Mouse (Mus musculus): Measurements from ENCODE around the gene Zfp462. TPM values are rescaled to one million over a fixed set of nuclear protein-coding genes. Genes with fewer than 3 reads are reported as not detected.

Gene Zfp462
- total and polyA plus RNA-seq, 3 experiments = 5.0 to 7.6 (median 7.5) TPM

- peak overlapping the region; percentile 69 for H3K27ac ChIP-seq
- no peaks in the 10 kb centered on the region for H3K79me2 ChIP-seq (replicated peaks; ENCODE audit: control insufficient read depth, insufficient read depth, low read length)
- intact Hi-C loops (cut with DNase I) = loop anchor here (2.0 to 10.0 kb wide), 3 partner anchors 20 to 378 kb away; no protein-coding TSS in a partner anchor
- H3K27me3 ChIP-seq (ENCODE audit: control insufficient read depth, insufficient read depth, low read length) = no peaks in the 10 kb centered on the region
- 40% methylated on average over 4 of the region's 4 CpGs for WGBS
- peaks cover 4% of the 10 kb centered on the region; the same call in 1 of the 2 replicates for H3K36me3 ChIP-seq (ENCODE audit: control insufficient read depth, insufficient read depth, low read length)
- no peak overlapping the region for H3K9ac ChIP-seq (ENCODE audit: low read depth, low read length)
- TF ChIP-seq POLR2A (IDR thresholded peaks at IDR 0.05; ENCODE audit: insufficient read depth, low read depth, low read length) = no peak
- no peak for TF ChIP-seq CTCF (IDR thresholded peaks at IDR 0.05)
- no peak for TF ChIP-seq EP300 (IDR thresholded peaks at IDR 0.05; ENCODE audit: insufficient read depth, low read depth, low read length)
- peaks cover 18% of the 10 kb centered on the region for H3K4me1 ChIP-seq (ENCODE audit: control insufficient read depth, insufficient read depth, low read length)
- DNase-seq = no peak
- no peak overlapping the region for H3K4me3 ChIP-seq
Measured at GRCm38 (mm10) chr4:54967166-54967565, 22.3 kb downstream of the Zfp462 start.

GRCm38 (mm10) chr4:54967721-54968120 is 22.9 kb downstream of the Zfp462 start:
- H3K27ac ChIP-seq = peak overlapping the region; percentile 69; the same call in 1 of the 2 replicates
- TF ChIP-seq POLR2A (IDR thresholded peaks at IDR 0.05; ENCODE audit: insufficient read depth, low read depth, low read length) (no peak), EP300 (IDR thresholded peaks at IDR 0.05; ENCODE audit: insufficient read depth, low read depth, low read length) (no peak)

DNA sequence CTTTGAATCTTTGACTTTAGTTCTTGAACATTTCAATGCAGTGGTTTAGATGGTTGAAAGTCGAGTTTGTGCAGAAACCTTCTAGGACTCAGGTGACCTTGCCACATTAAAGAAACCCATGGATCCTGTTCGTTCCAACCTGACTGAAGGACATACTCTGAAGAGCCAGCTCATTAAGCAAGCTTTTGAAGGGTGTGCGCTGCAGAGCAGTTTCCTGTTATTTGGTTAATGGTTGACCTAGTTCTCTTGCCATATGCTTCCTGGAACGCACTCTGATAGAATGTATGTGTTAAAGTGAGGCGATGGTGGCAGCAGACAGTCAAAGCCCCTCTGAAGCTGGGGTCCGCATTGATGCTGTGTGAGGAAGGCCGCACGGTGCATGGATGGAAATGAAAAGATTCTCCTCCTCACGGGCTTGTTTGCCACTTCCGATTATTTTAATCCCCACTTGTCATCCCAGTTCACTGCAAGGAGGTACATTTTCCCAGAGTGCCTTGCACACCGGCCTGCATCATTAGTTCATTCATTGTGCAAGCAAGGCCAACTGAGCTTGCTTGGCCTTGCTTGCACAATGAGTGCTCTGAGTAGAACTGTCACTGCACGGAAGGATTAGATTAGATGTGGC is 24.9 kb downstream of the Zfp462 start:
- H3K4me1 ChIP-seq (ENCODE audit: control insufficient read depth, insufficient read depth, low read length) = peaks cover 24% of the 10 kb centered on the region
- 88% methylated on average over 12 of the region's 12 CpGs for WGBS
- intact Hi-C loops (cut with DNase I) = loop anchor here (5.0 to 10.0 kb wide), 2 partner anchors 33 to 375 kb away; no protein-coding TSS in a partner anchor

More at GRCm38 (mm10) chr4:54967721-54968120, 22.9 kb downstream of the Zfp462 start:
- H3K9ac ChIP-seq (ENCODE audit: low read depth, low read length) = no peak overlapping the region
- no peak for DNase-seq
- no peaks in the 10 kb centered on the region for H3K79me2 ChIP-seq (replicated peaks; ENCODE audit: control insufficient read depth, insufficient read depth, low read length)
- peaks cover 4% of the 10 kb centered on the region for H3K36me3 ChIP-seq (ENCODE audit: control insufficient read depth, insufficient read depth, low read length)
- no peaks in the 10 kb centered on the region for H3K27me3 ChIP-seq (ENCODE audit: control insufficient read depth, insufficient read depth, low read length)
- intact Hi-C loops (cut with DNase I) = loop anchor here (2.0 to 10.0 kb wide), 3 partner anchors 21 to 377 kb away; no protein-coding TSS in a partner anchor
- 30% methylated on average over 5 of the region's 5 CpGs for WGBS
- peaks cover 18% of the 10 kb centered on the region for H3K4me1 ChIP-seq (ENCODE audit: control insufficient read depth, insufficient read depth, low read length)
- no peak overlapping the region for H3K4me3 ChIP-seq

DNA sequence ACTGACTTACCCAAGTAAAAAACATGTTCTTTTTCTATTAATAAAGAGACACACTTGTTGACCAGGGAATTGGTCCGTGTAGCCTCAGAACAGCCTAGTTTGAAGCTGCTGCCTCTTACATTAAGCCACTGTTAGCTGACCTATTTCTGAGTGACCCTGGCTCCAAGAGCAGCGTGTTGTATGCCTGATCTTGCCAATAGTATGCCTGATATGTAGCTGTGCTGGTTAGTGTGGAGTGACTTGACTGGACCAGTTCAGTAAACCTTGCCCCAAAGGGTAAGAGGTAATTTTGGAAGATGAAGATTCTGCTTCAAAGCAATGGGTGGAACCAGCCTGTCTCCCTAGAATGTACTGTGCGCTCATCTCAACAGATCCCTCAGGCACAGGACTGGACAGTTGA is 26.5 kb downstream of the Zfp462 start:
- no peak for DNase-seq
- Histone ChIP-seq H3K79me2 (replicated peaks; ENCODE audit: control insufficient read depth, insufficient read depth, low read length) (no peaks in the 10 kb centered on the region), H3K27me3 (ENCODE audit: control insufficient read depth, insufficient read depth, low read length) (no peaks in the 10 kb centered on the region), H3K4me3 (no peak overlapping the region), H3K27ac (no peak overlapping the region), H3K9ac (ENCODE audit: low read depth, low read length) (no peak overlapping the region), H3K36me3 (ENCODE audit: control insufficient read depth, insufficient read depth, low read length) (peaks cover 6% of the 10 kb centered on the region), H3K4me1 (ENCODE audit: control insufficient read depth, insufficient read depth, low read length) (peaks cover 19% of the 10 kb centered on the region)
- 65% methylated on average over 3 of the region's 3 CpGs for WGBS
- TF ChIP-seq POLR2A (IDR thresholded peaks at IDR 0.05; ENCODE audit: insufficient read depth, low read depth, low read length) (no peak), CTCF (IDR thresholded peaks at IDR 0.05) (no peak), EP300 (IDR thresholded peaks at IDR 0.05; ENCODE audit: insufficient read depth, low read depth, low read length) (no peak)
- intact Hi-C loops (cut with DNase I) = no loop called here

More for the DNA sequence above, 24.9 kb downstream of the Zfp462 start:
- Histone ChIP-seq H3K9ac (ENCODE audit: low read depth, low read length) (no peak overlapping the region), H3K27me3 (ENCODE audit: control insufficient read depth, insufficient read depth, low read length) (no peaks in the 10 kb centered on the region), H3K36me3 (ENCODE audit: control insufficient read depth, insufficient read depth, low read length) (peaks cover 6% of the 10 kb centered on the region), H3K27ac (no peak overlapping the region), H3K79me2 (replicated peaks; ENCODE audit: control insufficient read depth, insufficient read depth, low read length) (no peaks in the 10 kb centered on the region), H3K4me3 (no peak overlapping the region)
- no peak for TF ChIP-seq EP300 (IDR thresholded peaks at IDR 0.05; ENCODE audit: insufficient read depth, low read depth, low read length)
- TF ChIP-seq POLR2A (IDR thresholded peaks at IDR 0.05; ENCODE audit: insufficient read depth, low read depth, low read length) = no peak
- no peak for TF ChIP-seq CTCF (IDR thresholded peaks at IDR 0.05)
- DNase-seq = no peak

GRCm38 (mm10) chr4:54972096-54972495 is 27.2 kb downstream of the Zfp462 start:
- TF ChIP-seq POLR2A (IDR thresholded peaks at IDR 0.05; ENCODE audit: insufficient read depth, low read depth, low read length) = no peak
- Histone ChIP-seq H3K4me3 (no peak overlapping the region), H3K36me3 (ENCODE audit: control insufficient read depth, insufficient read depth, low read length) (peaks cover 6% of the 10 kb centered on the region), H3K27ac (no peak overlapping the region), H3K79me2 (replicated peaks; ENCODE audit: control insufficient read depth, insufficient read depth, low read length) (no peaks in the 10 kb centered on the region), H3K4me1 (ENCODE audit: control insufficient read depth, insufficient read depth, low read length) (peaks cover 16% of the 10 kb centered on the region), H3K9ac (ENCODE audit: low read depth, low read length) (no peak overlapping the region), H3K27me3 (ENCODE audit: control insufficient read depth, insufficient read depth, low read length) (no peaks in the 10 kb centered on the region)
- 72% methylated on average over 4 of the region's 4 CpGs for WGBS
- intact Hi-C loops (cut with DNase I) = no loop called here
- DNase-seq = no peak

DNA sequence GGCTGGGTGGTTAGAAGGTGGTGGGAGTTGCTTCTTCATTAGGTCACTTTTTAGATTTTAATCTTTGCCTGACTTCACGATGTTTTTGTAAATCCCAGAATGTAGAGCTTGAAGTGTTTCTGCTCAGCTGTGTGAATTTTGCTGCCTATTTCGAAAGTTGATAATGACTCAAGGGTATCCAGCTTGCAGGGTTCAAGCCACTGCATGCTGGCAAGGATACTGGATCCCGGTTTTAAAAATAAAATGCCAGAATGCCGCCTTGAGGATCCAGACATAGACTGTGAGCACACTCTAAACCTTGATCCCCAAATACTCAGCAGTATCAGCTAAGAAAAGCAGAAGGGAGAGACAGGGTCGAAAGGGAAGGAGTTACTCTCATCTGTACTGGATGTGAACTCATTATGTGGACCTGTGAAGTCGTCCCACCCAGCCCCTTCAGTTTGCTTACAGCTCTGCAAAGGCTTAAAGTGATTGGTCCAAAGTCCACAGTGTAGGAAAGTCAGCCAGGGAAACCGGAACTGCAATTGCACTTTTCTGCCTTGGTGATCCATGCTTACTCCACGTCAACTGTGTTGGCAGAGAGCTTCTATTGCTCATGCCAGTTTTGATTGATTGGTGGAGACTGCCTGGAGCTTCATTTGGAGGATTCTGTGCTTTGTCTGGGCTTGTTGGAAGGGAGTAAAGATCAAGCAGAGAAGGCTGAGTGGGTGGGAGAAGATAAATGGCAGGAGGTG is 28.1 kb downstream of the Zfp462 start:
- Histone ChIP-seq H3K27ac (no peak overlapping the region), H3K79me2 (replicated peaks; ENCODE audit: control insufficient read depth, insufficient read depth, low read length) (no peaks in the 10 kb centered on the region), H3K27me3 (ENCODE audit: control insufficient read depth, insufficient read depth, low read length) (no peaks in the 10 kb centered on the region), H3K4me1 (ENCODE audit: control insufficient read depth, insufficient read depth, low read length) (peaks cover 14% of the 10 kb centered on the region), H3K4me3 (no peak overlapping the region), H3K36me3 (ENCODE audit: control insufficient read depth, insufficient read depth, low read length) (peaks cover 9% of the 10 kb centered on the region), H3K9ac (ENCODE audit: low read depth, low read length) (no peak overlapping the region)
- DNase-seq = no peak
- intact Hi-C loops (cut with DNase I) = no loop called here
- WGBS = 54% methylated on average over 8 of the region's 8 CpGs
- TF ChIP-seq EP300 (IDR thresholded peaks at IDR 0.05; ENCODE audit: insufficient read depth, low read depth, low read length) (no peak), POLR2A (IDR thresholded peaks at IDR 0.05; ENCODE audit: insufficient read depth, low read depth, low read length) (no peak), CTCF (IDR thresholded peaks at IDR 0.05) (no peak)
